Mouse (Mus musculus): ENCODE measurements at regions not wholly inside any gene's neighbourhood (a gene's known extent, or its start where the extent isn't known, plus 50 kb on each side); places are given as distances from the start of the nearest gene placed in this dataset.
"Not testable (repeated sequence)": the region's sequence is repeated elsewhere in the genome, so short reads cannot be mapped to it uniquely, and the experiment has no call there.

DNA sequence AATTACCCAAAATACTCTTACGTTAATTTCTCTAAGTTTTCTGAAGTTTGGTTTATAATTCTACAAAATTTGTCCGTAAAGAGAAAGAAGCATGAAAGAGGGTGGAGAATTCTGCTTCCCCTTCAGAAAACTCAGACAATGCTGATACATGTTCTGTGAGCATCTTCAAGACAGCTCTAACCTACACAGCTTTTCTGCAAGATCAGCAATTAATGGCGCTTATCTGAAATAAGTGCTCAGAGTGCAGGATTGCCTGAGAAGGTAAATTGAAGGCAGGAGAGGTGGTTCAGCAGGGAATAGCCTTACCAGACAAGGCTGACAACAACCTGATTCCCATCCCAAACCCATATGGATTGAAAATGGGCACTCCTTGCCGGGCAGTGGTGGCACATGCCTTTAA lies 122.5 kb upstream of the Mon1b start:
- no peak overlapping the region for H3K4me2 ChIP-seq (ENCODE audit: insufficient read depth, low read depth, poor library complexity, severe bottlenecking)
- dilution Hi-C loops (cut with MboI; ENCODE audit: extremely low pct_ligation_motif_present, extremely low pct_unique_long_range_greater_than_20kb, low sequenced_read_pairs), result no loop called here
- no peak for DNase-seq (ENCODE audit: extremely low read depth)
- H3K9me3 ChIP-seq (replicated peaks; ENCODE audit: low read length), result peaks cover 40% of the 10 kb centered on the region
- TF ChIP-seq MAFK (IDR thresholded peaks at IDR 0.05; ENCODE audit: insufficient replicate concordance, low read length), result peak; percentile 71; the same call in 1 of the 2 replicates
- no peak for TF ChIP-seq POLR2AphosphoS2 (IDR thresholded peaks at IDR 0.05; ENCODE audit: low read depth, low read length)
- H3K79me2 ChIP-seq (replicated peaks; ENCODE audit: control insufficient read depth, extremely low read depth, insufficient read depth, poor library complexity, severe bottlenecking), result no peaks in the 10 kb centered on the region
- H3K27me3 ChIP-seq (replicated peaks), result no peaks in the 10 kb centered on the region
- no peaks in the 10 kb centered on the region for H3K4me1 ChIP-seq (ENCODE audit: control insufficient read depth in 1 of 2, insufficient read depth in 2 of 2)
- in situ Hi-C loops (cut with MboI; ENCODE audit: low pct_ligation_motif_present, low pct_unique_long_range_greater_than_20kb, low sequenced_read_pairs), result no loop called here
- no peak overlapping the region for H3K9ac ChIP-seq (ENCODE audit: insufficient read depth, low read depth)
- H3K36me3 ChIP-seq (replicated peaks in 1 of 2; ENCODE audit: control insufficient read depth in 1 of 2, insufficient read depth in 1 of 2, low read length in 1 of 2), result no peaks in the 10 kb centered on the region
- no peak overlapping the region for H3K4me3 ChIP-seq (replicated peaks in 1 of 3; ENCODE audit: low read depth in 2 of 3, low read length in 2 of 3, poor library complexity in 1 of 3)
- no peak overlapping the region for H3K27ac ChIP-seq (ENCODE audit: insufficient read depth, low read depth)

GRCm38 (mm10) chr8:113513886-113514730 lies 121.3 kb upstream of the Mon1b start:
- Histone ChIP-seq H3K4me1 (ENCODE audit: control insufficient read depth in 1 of 2, insufficient read depth in 2 of 2) (no peaks in the 10 kb centered on the region), H3K9me3 (replicated peaks; ENCODE audit: low read length) (peaks cover 52% of the 10 kb centered on the region), H3K4me2 (ENCODE audit: insufficient read depth, low read depth, poor library complexity, severe bottlenecking) (no peak overlapping the region), H3K4me3 (replicated peaks in 1 of 3; ENCODE audit: low read depth in 2 of 3, low read length in 2 of 3, poor library complexity in 1 of 3) (no peak overlapping the region), H3K27me3 (replicated peaks) (no peaks in the 10 kb centered on the region), H3K27ac (ENCODE audit: insufficient read depth, low read depth) (no peak overlapping the region), H3K79me2 (replicated peaks; ENCODE audit: control insufficient read depth, extremely low read depth, insufficient read depth, poor library complexity, severe bottlenecking) (no peaks in the 10 kb centered on the region), H3K9ac (ENCODE audit: insufficient read depth, low read depth) (no peak overlapping the region), H3K36me3 (replicated peaks in 1 of 2; ENCODE audit: control insufficient read depth in 1 of 2, insufficient read depth in 1 of 2, low read length in 1 of 2) (no peaks in the 10 kb centered on the region)
- in situ Hi-C loops (cut with MboI; ENCODE audit: low pct_ligation_motif_present, low pct_unique_long_range_greater_than_20kb, low sequenced_read_pairs) (no loop called here), dilution Hi-C loops (cut with MboI; ENCODE audit: extremely low pct_ligation_motif_present, extremely low pct_unique_long_range_greater_than_20kb, low sequenced_read_pairs) (no loop called here)
- no peak for TF ChIP-seq EP300 (IDR thresholded peaks at IDR 0.05; ENCODE audit: low read length)
- no peak for TF ChIP-seq UBTF (IDR thresholded peaks at IDR 0.05; ENCODE audit: low read depth, low read length)
- no peak for TF ChIP-seq MXI1 (IDR thresholded peaks at IDR 0.05; ENCODE audit: low read depth, low read length)
- TF ChIP-seq CTCF (conservative IDR thresholded peaks at IDR 0.05 in 1 of 2, IDR thresholded peaks at IDR 0.05 in 1 of 2; ENCODE audit: low read depth in 2 of 2, low read length in 2 of 2), result no peak
- TF ChIP-seq ZNF384 (IDR thresholded peaks at IDR 0.05; ENCODE audit: low read depth, low read length), result no peak
- TF ChIP-seq TBP (conservative IDR thresholded peaks at IDR 0.05; ENCODE audit: low read depth, low read length), result no peak
- no peak for TF ChIP-seq KAT2A (IDR thresholded peaks at IDR 0.05; ENCODE audit: insufficient replicate concordance, low read length)
- TF ChIP-seq GABPA (IDR thresholded peaks at IDR 0.05; ENCODE audit: insufficient replicate concordance, low read depth, low read length), result no peak
- no peak for TF ChIP-seq MAFK (IDR thresholded peaks at IDR 0.05; ENCODE audit: insufficient replicate concordance, low read length)
- TF ChIP-seq NRF1 (IDR thresholded peaks at IDR 0.05; ENCODE audit: low read depth, low read length), result no peak
- no peak for TF ChIP-seq JUND (conservative IDR thresholded peaks at IDR 0.05; ENCODE audit: low read depth, low read length)
- TF ChIP-seq IRF4 (IDR thresholded peaks at IDR 0.05; ENCODE audit: low read depth, low read length), result no peak
- no peak for TF ChIP-seq ZKSCAN1 (IDR thresholded peaks at IDR 0.05; ENCODE audit: borderline replicate concordance, low read depth, low read length)
- DNase-seq (ENCODE audit: extremely low read depth), result no peak

DNA sequence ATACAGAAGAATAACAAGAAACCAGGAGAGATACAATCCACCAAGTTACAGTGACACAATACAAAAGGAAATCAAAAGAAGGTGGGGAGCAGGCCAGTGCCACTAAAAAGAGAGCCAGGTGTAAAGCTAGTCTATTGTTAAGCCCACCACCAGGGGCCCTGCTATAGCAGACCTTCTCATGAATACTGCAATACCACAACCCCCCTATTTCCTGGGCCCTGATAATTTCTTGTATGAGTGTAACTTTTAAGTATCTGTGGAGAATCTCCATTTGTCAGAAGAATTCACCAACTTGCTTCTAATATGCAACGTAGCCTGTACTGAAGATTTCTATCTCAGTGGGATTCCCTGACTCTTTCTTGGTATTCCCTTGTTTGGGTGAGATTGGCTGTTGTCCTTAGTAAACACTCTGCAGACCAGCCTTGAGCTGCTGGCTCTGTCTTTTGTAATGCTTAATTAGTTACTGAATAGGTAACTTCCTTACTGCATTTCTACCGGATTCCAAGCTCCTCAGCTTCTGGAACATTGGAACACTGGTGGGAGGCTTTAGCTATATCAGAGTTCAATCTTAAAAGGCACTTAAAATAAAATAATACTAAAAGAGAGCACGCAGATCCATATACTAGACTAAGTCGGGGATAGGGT lies 120.5 kb upstream of the Mon1b start:
- dilution Hi-C loops (cut with MboI; ENCODE audit: extremely low pct_ligation_motif_present, extremely low pct_unique_long_range_greater_than_20kb, low sequenced_read_pairs); H3K4me3 ChIP-seq (replicated peaks in 1 of 3; ENCODE audit: low read depth in 2 of 3, low read length in 2 of 3, poor library complexity in 1 of 3); in situ Hi-C loops (cut with MboI; ENCODE audit: low pct_ligation_motif_present, low pct_unique_long_range_greater_than_20kb, low sequenced_read_pairs); H3K79me2 ChIP-seq (replicated peaks; ENCODE audit: control insufficient read depth, extremely low read depth, insufficient read depth, poor library complexity, severe bottlenecking); H3K4me1 ChIP-seq (ENCODE audit: control insufficient read depth in 1 of 2, insufficient read depth in 2 of 2); H3K27me3 ChIP-seq (replicated peaks); H3K4me2 ChIP-seq (ENCODE audit: insufficient read depth, low read depth, poor library complexity, severe bottlenecking); DNase-seq (ENCODE audit: extremely low read depth); H3K27ac ChIP-seq (ENCODE audit: insufficient read depth, low read depth); H3K36me3 ChIP-seq (replicated peaks in 1 of 2; ENCODE audit: control insufficient read depth in 1 of 2, insufficient read depth in 1 of 2, low read length in 1 of 2); H3K9ac ChIP-seq (ENCODE audit: insufficient read depth, low read depth): not testable (repeated sequence)
- H3K9me3 ChIP-seq (replicated peaks; ENCODE audit: low read length), result peaks cover 52% of the 10 kb centered on the region

All from CH12.LX (cell line).